Mouse (Mus musculus) frontal cortex, postnatal 25 days (tissue): ENCODE measurements around the gene Cyba.
A peak's percentile ranks its signal among the peaks of the same experiment; 100 is the strongest.

Experiments used
- DNase-seq, 2 experiments: peaks; one replicate each; pipeline ENCODE4 v3.0.0; 2022; ENCODE audit warnings: low spot score in 2 of 2

The Cyba gene

GRCm38 (mm10) chr8:122432443-122433268 lies at the start of gene Cyba:
Gene Cyba, minus strand, starts transcription at chr8:122432930.
- DNase-seq = no peak

GRCm38 (mm10) chr8:122482448-122482847 lies 49.7 kb upstream of the Cyba start:
- no peak for DNase-seq

GRCm38 (mm10) chr8:122475580-122476320 lies 43.0 kb upstream of the Cyba start, which contains the start of the genes Rnf166 and Ctu2:
Gene Rnf166, minus strand, starts transcription at chr8:122476064.
Gene Ctu2, plus strand, starts transcription at chr8:122476143.
- DNase-seq = peak; percentile 75 to 89

GRCm38 (mm10) chr8:122474951-122475560 lies 42.3 kb upstream of the Cyba start:
- no peak for DNase-seq

GRCm38 (mm10) chr8:122473911-122474421 lies 41.2 kb upstream of the Cyba start:
- no peak for DNase-seq

- no peak for DNase-seq
Measured at GRCm38 (mm10) chr8:122470691-122471090, 38.0 kb upstream of the Cyba start.

- no peak for DNase-seq
Measured at GRCm38 (mm10) chr8:122469965-122470364, 37.2 kb upstream of the Cyba start.

- no peak for DNase-seq
Measured at GRCm38 (mm10) chr8:122469407-122469806, 36.7 kb upstream of the Cyba start.

GRCm38 (mm10) chr8:122467816-122468215 lies 35.1 kb upstream of the Cyba start:
- DNase-seq = no peak

GRCm38 (mm10) chr8:122464985-122465384 lies 32.3 kb upstream of the Cyba start:
- no peak for DNase-seq

- DNase-seq = no peak
Measured at GRCm38 (mm10) chr8:122463651-122464640, 31.2 kb upstream of the Cyba start.

GRCm38 (mm10) chr8:122462510-122462909 lies 29.8 kb upstream of the Cyba start:
- DNase-seq = no peak

GRCm38 (mm10) chr8:122461473-122462148 lies 28.9 kb upstream of the Cyba start:
- peak; percentile 27 to 56 for DNase-seq

- no peak for DNase-seq
Measured at GRCm38 (mm10) chr8:122460524-122461472, 28.1 kb upstream of the Cyba start, which contains the start of gene Snai3. Gene Snai3, minus strand, starts transcription at chr8:122460733.

GRCm38 (mm10) chr8:122459990-122460389 lies 27.3 kb upstream of the Cyba start:
- DNase-seq = no peak

- no peak for DNase-seq
Measured at GRCm38 (mm10) chr8:122459218-122459900, 26.6 kb upstream of the Cyba start.

- no peak for DNase-seq
Measured at GRCm38 (mm10) chr8:122457171-122457570, 24.4 kb upstream of the Cyba start.

GRCm38 (mm10) chr8:122454409-122454808 lies 21.7 kb upstream of the Cyba start:
- DNase-seq = no peak
